Mouse (Mus musculus): Measurements from ENCODE around the gene Crybb1. TPM values are rescaled to one million over a fixed set of nuclear protein-coding genes. Genes with fewer than 3 reads are reported as not detected.

Gene Crybb1
- polyA plus RNA-seq, 1 experiment: 0.26 TPM

DNA sequence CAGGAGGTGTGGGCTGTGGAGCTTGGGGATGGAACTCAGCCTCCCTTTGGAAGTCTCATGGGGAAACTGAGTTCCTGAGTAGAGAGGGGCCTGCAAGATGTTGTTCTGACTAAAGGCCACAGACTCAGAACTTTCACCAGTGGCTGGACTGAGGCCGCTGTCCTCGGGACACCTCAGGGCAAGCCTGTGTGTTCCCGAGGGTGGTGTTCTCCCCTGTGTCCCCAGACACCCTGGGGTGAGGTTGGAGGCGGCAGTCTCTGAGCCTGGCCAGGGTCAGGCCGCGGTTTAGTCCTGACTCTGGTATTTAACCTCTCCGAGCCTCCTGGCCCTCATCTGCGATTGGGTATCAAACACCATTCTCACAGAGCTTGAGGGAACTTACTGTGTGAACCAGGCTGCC lies 39.9 kb downstream of the Crybb1 start:
- DNase-seq (ENCODE audit: low read depth, low spot score): no peak

GRCm38 (mm10) chr5:112296404-112297181 lies 41.0 kb downstream of the Crybb1 start:
- 29% methylated on average over 6 of the region's 6 CpGs for WGBS

More for the DNA sequence above, 39.9 kb downstream of the Crybb1 start:
- WGBS: 80% methylated on average over 8 of the region's 8 CpGs

DNA sequence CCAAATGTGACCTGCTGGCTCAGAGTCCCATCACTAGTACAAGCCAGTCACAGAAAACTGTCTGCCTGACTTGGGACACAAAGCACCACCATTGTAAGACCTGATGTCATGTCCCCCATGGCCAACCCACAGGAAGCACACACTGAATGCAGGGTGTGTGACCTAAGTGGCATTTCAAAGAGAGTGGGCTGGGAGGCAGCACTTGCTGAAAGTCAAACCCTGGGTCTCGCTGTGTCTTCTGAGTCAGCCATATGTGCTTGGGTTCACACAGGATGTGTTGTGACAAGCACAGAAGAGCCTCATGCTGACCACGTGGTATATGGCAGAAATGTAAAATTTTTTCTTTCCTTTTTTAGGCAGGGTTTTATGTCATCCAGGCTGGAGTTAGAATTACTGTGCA lies 41.6 kb downstream of the Crybb1 start:
- DNase-seq (ENCODE audit: low read depth, low spot score): no peak
- 67% methylated on average over 2 of the region's 2 CpGs for WGBS

More at GRCm38 (mm10) chr5:112296404-112297181, 41.0 kb downstream of the Crybb1 start:
- DNase-seq (ENCODE audit: low read depth, low spot score): no peak

GRCm38 (mm10) chr5:112298226-112298988 lies 42.8 kb downstream of the Crybb1 start:
- no peak for DNase-seq (ENCODE audit: low read depth, low spot score)
- WGBS: 83% methylated on average over 12 of the region's 12 CpGs

DNA sequence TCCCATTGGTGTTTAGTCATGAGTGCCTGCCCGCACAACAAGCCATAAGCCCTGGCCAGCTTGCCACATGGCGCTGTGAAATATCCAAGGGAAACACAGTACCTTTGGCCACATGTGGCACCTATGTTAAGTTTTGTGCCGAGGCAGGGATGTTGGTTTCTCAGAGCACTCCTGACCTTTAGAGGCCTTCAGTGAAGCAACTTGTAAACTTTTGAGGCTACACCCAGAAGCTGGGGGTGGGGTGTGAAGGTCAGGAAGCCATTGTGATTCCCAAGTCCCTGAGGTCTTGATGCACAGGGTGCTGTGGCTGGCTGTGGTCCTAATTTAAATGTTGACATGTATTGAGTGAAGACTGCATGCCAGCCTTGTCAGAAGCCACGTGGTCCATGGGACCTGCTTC lies 43.8 kb downstream of the Crybb1 start:
- WGBS: 83% methylated on average over 4 of the region's 4 CpGs

DNA sequence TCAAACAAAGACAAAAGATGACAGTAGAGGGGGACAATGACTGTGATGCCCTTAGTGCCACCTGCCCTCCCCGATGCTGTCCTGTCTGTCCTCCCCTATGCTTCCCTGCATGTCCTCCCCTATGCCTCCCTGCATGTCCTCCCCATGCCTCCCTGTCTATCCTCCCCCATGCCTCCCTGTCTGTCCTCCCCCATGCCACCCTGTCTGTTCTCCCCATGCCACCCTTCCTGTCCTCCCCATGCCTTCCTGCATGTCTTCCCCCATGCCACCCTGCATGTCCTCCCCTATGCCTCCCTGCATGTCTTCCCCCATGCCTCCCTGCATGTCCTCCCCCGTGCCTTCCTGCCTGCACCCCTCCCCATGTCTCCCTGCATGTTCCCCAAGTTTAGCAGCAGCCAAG lies 44.5 kb downstream of the Crybb1 start:
- whole genome bisulfite sequencing: 89% methylated on average over 2 of the region's 2 CpGs

More for the DNA sequence above, 43.8 kb downstream of the Crybb1 start:
- DNase-seq (ENCODE audit: low read depth, low spot score): no peak

GRCm38 (mm10) chr5:112300721-112301308 lies 45.2 kb downstream of the Crybb1 start:
- no peak for DNase-seq (ENCODE audit: low read depth, low spot score)
- 80% methylated on average over 6 of the region's 6 CpGs for WGBS

More for the DNA sequence above, 44.5 kb downstream of the Crybb1 start:
- no peak for DNase-seq (ENCODE audit: low read depth, low spot score)

GRCm38 (mm10) chr5:112301694-112302093 lies 46.1 kb downstream of the Crybb1 start:
- no peak for DNase-seq (ENCODE audit: low read depth, low spot score)
- 79% methylated on average over 4 of the region's 4 CpGs for WGBS

GRCm38 (mm10) chr5:112302310-112302709 lies 46.7 kb downstream of the Crybb1 start:
- DNase-seq (ENCODE audit: low read depth, low spot score): no peak
- 37% methylated on average over 5 of the region's 5 CpGs for WGBS

DNA sequence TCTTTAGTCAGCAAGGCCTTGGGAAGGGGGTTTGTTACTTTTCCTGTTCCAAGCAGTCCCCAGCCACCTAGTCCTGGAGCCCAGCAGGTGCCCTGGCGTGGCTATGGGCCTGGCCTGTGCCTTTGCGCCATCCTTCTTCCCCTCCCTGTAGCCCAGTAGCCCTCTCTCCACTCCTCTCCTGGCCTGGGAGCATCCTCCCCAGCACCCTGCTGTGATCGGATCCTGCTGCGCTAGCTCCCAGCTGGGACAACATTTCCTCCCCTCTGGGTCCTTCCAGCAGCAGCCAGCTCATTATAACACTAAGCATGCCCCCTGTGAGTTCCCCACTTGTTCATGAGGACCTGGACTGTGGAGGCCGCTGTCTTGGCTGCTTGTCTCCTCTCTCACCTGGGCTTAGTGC lies 50.2 kb downstream of the Crybb1 start:
- 92% methylated on average over 5 of the region's 5 CpGs for WGBS
- no peak for DNase-seq (ENCODE audit: low read depth, low spot score)

- 83% methylated on average over 11 of the region's 11 CpGs for WGBS
- DNase-seq (ENCODE audit: low read depth, low spot score): no peak
Measured at GRCm38 (mm10) chr5:112313222-112313885, 57.7 kb downstream of the Crybb1 start.

GRCm38 (mm10) chr5:112316468-112316867 lies 60.9 kb downstream of the Crybb1 start:
- no peak for DNase-seq (ENCODE audit: low read depth, low spot score)
- 85% methylated on average over 5 of the region's 5 CpGs for WGBS

GRCm38 (mm10) chr5:112317328-112317727 lies 61.7 kb downstream of the Crybb1 start:
- no peak for DNase-seq (ENCODE audit: low read depth, low spot score)
- 16% methylated on average over 5 of the region's 5 CpGs for WGBS

Other genes with a start within 250 kb of the Crybb1 start
- gene Cryba4, start 3.3 kb upstream of the Crybb1 start, polyA plus RNA-seq (2012; rRNA removed): 1.1 and 2.2 TPM in 2 replicates
- gene Tpst2, start 20.9 kb downstream of the Crybb1 start, polyA plus RNA-seq (2012; rRNA removed): 24.6 and 30.4 TPM in 2 replicates
- 23.7 and 31.6 TPM in 2 replicates for gene Tfip11, start 70.5 kb downstream of the Crybb1 start, polyA plus RNA-seq (2012; rRNA removed)
- 31.3 and 31.4 TPM in 2 replicates for gene Srrd, start 87.2 kb downstream of the Crybb1 start, polyA plus RNA-seq (2012; rRNA removed)
- 31.9 and 43.7 TPM in 2 replicates for gene Hps4, start 87.3 kb downstream of the Crybb1 start, polyA plus RNA-seq (2012; rRNA removed)
- gene Gm6583, start 100.2 kb downstream of the Crybb1 start, polyA plus RNA-seq (2012; rRNA removed): not detected in 2 replicates
- gene Asphd2, start 139.1 kb downstream of the Crybb1 start, polyA plus RNA-seq (2012; rRNA removed): 2.7 and 2.8 TPM in 2 replicates
- gene Gm6588, start 193.6 kb downstream of the Crybb1 start, polyA plus RNA-seq (2012; rRNA removed): not detected in 2 replicates

Data from large intestine, adult 2 months (tissue).